Mouse (Mus musculus) bone marrow, adult 2 months (tissue): ENCODE data around the gene Upk1a.

Experiments
- CTCF ChIP-seq: fragments of 200-500 bp; IDR thresholded peaks from 2 replicates; pipeline ENCODE4 v1.5.1; 2011; ENCODE audit warnings: low read length, control low read depth; ENCODE audit not compliant: control insufficient read depth, insufficient read depth
- POLR2A ChIP-seq: fragments of 200-500 bp; IDR thresholded peaks from 2 replicates; pipeline ENCODE4 v1.6.1; 2011; ENCODE audit warnings: low read depth, mild to moderate bottlenecking, control low read depth, low read length, borderline replicate concordance; ENCODE audit not compliant: control insufficient read depth

- TF ChIP-seq CTCF = no peak
- TF ChIP-seq POLR2A = no peak
Observed at GRCm38 (mm10) chr7:30604424-30604823, 8.2 kb downstream of the Upk1a start.
